Mouse (Mus musculus) embryonic fibroblast, embryonic 13.5 days (primary cell): ENCODE results near the gene Itpr2.

Experiments used
- CTCF ChIP-seq: IDR thresholded peaks from 2 replicates; pipeline ENCODE4 v1.5.1; 2011; ENCODE audit warnings: mild to moderate bottlenecking, control low read depth, low read length, moderate library complexity, borderline replicate concordance; ENCODE audit not compliant: insufficient read depth
- POLR2A ChIP-seq: IDR thresholded peaks from 2 replicates; pipeline ENCODE4 v1.6.1; 2011; ENCODE audit warnings: low read depth, mild to moderate bottlenecking, control low read depth, low read length, moderate library complexity

GRCm38 (mm10) chr6:146304088-146304487 is 197.9 kb downstream of the Itpr2 start:
- TF ChIP-seq POLR2A (no peak), CTCF (no peak)
